Mouse (Mus musculus) monocyte, adult 2 months (primary cell): ENCODE measurements around the gene Gm10491.

ENCODE experiments used
- DNase-seq, 2 experiments: peaks; one replicate each; pipeline ENCODE4 v3.0.0; 2022; ENCODE audit warnings: low spot score in 2 of 2, low read depth in 1 of 2

Gm10491 gene

DNA sequence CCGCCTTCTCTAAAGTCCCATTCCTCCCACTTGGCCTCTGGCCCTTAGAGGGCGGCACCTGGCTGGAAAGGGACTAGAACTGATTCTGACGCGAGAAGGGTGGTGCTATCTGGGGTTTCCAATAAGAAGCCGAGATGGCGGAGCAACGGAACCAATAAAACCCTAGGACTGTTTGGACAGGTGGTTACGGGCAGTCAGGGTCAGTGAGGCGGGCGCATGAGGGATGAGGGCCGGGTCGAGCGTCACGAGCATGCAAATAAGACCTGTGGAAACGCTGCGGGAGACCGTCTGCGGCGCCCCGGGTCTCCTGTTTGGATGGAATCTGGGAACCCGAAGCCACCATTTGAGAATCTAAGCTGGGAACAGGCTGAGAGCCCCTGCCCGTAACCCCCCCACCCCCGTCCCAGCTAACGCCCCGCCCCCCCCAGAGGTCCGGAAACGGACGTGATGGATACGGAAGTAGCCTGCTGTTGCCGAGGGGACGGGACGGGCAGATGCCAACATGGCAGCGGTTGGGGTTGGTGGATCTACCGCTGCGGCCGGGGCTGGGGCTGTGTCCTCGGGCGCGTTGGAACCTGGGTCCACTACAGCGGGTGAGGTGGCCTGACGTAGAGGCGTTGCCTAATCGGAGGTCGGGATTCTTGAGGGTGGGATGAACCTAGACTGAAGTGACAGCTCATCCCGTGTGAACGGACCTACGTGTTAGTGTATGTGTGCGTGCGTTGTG is 23.6 kb downstream of the Gm10491 start, which contains the start of gene Slc35a2:
Gene Slc35a2 (plus strand): TSS at position 188 of the 727 bp plus-strand sequence.
- DNase-seq, result peak; percentile 52 to 60

DNA sequence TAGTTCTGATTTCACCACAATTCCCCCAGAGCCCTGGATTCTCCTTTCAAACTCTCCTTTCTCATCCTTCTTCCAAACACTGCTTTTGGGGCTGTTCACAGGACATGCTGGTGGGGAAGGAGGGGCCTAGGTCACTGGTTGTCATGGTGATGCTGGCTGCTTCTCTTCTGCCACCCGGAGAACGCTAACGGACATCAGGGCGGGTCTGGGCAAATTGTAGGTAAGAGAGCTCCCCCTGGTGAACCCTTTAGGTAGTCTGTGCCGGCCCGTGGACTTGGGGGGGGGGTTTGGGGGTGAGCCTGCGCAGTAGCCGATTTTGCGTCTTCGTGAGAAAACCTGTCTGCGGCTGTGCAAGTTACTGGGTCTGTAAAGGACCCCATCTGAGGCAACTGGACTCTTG is 27.8 kb downstream of the Gm10491 start:
- peak; percentile 13 to 46 for DNase-seq

DNA sequence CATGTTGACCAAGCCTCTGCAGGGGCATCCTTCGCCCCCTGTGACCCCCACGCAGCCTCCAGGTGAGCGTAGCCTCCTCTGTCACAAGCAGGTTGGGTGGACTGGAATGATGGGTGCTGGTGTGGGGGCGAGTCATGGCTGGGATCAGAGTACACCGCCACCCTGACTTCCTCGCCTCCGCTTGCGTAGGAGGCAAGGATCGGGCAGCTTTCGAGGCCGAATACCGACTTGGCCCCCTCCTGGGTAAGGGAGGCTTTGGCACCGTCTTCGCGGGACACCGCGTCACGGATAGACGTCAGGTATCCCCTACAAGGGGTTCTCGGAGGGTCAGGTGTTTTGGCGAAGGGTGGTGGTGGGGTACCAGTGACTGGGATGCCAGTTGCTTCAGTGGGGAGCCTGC is 29.1 kb downstream of the Gm10491 start:
- DNase-seq, result no peak

DNA sequence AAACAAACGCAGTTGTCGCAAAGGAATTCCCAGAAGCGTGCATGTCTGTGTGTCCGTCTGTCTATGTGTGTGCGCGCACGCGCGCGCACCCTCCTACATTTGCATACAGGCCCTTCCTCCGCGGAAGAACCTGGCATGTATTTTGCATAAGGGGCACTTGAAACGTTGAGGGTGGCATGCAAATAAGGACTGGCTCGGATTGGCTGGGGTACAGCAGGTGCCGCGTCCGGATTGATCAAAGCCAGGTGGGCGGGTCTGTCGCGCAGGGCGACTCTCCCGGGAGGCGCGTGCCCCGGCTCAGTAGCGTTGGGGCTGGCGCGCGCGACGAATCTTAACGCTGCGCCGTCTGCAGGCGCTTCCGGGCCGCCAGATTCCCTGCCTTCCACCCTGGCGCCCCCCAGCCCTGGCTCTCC is 29.6 kb downstream of the Gm10491 start, which contains the start of gene Pim2:
Gene Pim2 (plus strand): TSS at position 256 of the 413 bp plus-strand sequence.
- DNase-seq, result peak; percentile 40 to 62

DNA sequence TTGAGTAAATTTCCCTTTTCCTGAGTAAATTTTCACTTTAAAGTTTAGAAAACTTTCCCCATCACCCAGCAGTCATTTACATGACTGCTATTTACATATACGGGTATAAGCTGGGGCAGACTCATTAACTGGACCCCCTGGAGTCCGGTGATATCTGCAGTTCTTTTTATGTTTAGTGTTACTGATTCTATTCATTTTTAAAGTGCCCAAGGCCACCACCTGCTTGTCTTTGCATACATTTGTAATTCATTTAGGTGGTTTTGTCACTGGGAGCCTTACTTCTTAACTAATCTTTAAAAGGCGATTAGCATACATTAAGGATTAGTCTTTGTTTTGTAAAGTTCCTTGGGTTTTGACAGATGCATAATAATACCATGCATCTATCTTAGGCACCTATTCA is 37.8 kb downstream of the Gm10491 start:
- DNase-seq, result no peak

DNA sequence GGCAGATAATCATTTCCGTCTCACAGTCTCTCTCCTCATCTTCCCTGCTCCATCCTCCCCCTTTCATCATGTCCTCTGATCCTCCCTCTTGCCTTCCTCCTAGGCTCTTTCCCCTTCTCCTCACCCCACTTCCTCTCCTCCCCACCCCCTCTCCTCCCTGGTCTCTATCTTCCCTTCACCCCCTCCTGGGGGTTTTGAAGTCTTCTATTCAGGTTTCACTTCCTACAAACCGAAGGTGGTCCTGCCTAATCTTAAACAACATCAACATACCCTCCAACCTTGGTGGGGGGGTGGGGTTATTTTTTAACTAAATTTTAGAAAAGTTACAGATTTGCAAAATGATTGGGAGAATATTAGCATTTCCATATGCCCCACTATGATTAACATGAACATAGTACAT is 39.1 kb downstream of the Gm10491 start:
- no peak for DNase-seq

DNA sequence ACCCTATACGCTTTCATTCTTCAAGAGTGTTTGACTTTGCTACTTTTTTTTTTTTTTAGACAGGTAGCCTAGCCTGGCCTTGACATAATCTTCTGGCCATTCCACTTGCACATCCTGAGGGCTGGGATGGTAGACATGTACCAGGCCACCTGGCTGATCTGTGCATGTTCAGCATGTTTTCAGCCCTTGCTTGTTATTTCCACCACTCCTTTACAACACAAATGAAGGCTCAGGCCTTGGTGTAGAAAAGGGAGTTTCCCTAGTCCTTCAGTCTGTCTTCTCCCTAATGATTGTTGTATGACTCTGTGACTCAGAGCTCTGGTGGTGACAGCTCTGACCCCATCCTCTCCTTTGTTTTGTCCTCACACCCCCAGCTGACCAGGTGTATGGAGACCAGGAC is 40.5 kb downstream of the Gm10491 start:
- DNase-seq, result no peak

DNA sequence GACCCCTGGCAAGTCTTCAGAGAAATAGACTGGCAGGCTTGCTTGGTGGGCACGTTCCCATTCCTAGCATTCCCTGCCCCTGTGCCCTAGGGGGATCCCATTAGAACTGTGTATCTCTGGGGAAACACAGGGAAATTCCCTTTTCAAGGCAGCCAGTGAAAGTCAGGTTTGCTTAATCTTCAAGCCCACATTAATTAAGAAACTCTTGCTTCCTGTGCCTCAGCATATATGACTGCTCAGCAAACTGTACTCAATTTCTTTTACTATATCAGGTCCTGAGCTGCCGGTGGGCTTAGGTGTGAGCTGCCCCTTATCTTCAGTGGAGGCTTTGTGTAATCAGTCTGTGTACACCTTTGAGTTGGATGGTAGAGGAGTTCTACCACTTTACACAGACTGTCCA is 41.8 kb downstream of the Gm10491 start:
- DNase-seq, result no peak

DNA sequence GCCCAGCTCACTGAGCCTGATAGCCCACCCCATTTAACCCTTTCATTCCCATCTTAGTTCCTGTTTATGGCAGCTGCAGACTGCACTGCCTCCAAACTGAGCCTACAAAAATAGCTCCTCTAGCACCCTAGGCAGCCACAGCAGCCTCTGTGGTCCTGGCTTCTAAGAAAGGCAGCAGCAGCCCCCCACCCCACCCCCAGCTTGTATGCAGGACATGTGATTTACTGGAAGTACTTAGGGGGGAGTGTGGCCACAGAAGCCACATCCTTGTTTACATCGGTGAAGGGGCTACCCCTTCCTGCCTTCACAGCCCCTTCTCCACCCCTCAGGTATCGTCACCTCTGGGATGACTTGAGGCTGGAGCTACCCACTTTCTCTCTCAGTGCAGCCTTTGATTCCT is 42.3 kb downstream of the Gm10491 start:
- DNase-seq, result no peak

DNA sequence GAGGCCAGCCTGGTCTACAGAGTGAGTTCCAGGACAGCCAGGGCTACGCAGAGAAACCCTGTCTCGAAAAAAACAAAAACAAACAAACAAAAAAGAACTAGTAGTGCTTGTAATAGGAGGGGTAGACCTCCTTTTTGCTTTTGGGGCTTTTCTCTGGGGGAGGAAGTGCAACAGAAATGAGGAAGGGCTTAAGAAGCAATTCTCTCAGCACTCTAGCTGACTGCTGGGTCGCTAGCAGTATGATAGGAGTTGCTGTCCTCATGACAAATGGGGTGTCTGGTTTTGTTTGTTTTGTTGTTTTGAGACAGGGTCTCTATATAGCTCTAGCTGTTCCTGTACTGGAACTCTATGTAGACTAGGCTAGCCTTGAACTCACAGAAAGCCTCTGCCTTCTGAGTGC is 43.1 kb downstream of the Gm10491 start:
- no peak for DNase-seq

DNA sequence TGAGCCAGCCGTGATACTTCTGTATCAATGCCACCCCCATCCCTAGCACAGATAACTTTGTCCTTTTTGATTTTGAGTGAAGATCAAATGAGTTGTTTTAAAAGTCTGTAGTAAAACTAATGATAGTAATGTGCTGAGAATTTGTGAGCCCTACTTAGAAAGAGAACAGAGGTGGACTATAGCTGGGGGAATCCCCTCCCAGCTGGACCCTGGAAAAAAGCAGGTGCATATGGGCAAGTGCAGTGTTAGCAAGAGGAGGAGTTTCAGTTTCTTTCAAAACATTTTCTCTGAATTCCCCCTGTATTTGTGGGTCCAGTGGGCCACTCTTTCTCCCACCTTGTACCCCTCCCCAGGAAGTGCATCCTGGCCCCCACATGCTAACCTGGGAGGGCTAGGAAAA is 44.5 kb downstream of the Gm10491 start:
- no peak for DNase-seq

DNA sequence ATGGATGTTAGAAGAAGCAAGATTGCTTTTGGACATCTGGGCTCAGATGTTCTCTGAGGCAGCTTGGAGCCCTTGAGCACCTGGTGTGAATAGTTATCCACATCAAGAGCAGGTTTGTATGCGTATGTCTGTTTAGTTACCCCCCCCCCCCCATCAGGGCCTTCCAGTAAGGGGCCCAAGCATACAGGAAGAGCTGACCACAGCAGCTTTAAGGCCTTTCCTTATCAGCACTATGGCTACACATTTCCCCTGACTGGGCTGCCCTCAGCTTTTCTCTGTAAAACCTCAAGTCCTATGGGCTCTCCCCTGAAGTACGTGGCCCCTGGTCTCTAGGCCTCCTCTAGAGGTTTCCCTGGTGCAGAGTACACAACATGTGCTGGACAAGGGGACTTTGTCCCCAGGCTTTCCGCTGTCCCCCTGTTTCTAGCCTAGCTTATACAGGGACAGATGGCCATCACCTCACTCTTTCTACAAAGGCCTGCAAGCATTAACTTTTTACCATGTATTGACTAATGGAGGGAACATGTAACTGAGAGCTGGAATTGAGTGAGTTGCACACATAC is 48.4 kb downstream of the Gm10491 start:
- DNase-seq, result no peak
